Mouse (Mus musculus) liver, adult 2 months (tissue): ENCODE data around the gene Thsd7b. TPM values are rescaled to one million over a fixed set of nuclear protein-coding genes. Genes with fewer than 3 reads are reported as not detected.

Experiments
- DNase-seq: peaks from one replicate; pipeline ENCODE4 v3.0.0-alpha.2; 2011; ENCODE audit warnings: low read depth, low spot score; ENCODE audit errors: extremely low read depth
- H3K27ac ChIP-seq: fragments of 200-500 bp; replicated peaks from 2 replicates; pipeline ENCODE4 v1.5.1; 2012; ENCODE audit warnings: low read depth, mild to moderate bottlenecking, control low read depth, inconsistent platforms, low read length; ENCODE audit not compliant: insufficient read depth
- H3K27me3 ChIP-seq: fragments of 200-500 bp; 2 replicates; pipeline ENCODE4 v1.6.1; 2012; ENCODE audit warnings: mild to moderate bottlenecking, moderate library complexity, low read length, inconsistent platforms; ENCODE audit not compliant: control insufficient read depth, insufficient read depth
- H3K36me3 ChIP-seq: fragments of 200-500 bp; 2 replicates; pipeline ENCODE4 v1.6.1; 2012; ENCODE audit warnings: low read length, inconsistent platforms; ENCODE audit not compliant: control insufficient read depth, insufficient read depth
- H3K4me1 ChIP-seq: fragments of 200-500 bp; 2 replicates; pipeline ENCODE4 v1.6.1; 2011; ENCODE audit warnings: low read length; ENCODE audit not compliant: control insufficient read depth, insufficient read depth
- H3K4me3 ChIP-seq: fragments of 200-500 bp; 2 replicates; pipeline ENCODE4 v1.5.1; 2011; ENCODE audit warnings: low read depth, mild to moderate bottlenecking, control low read depth, low read length, moderate library complexity; ENCODE audit not compliant: insufficient read depth
- H3K79me2 ChIP-seq: fragments of 200-500 bp; 2 replicates; pipeline ENCODE4 v1.6.1; 2012; ENCODE audit warnings: inconsistent platforms, mild to moderate bottlenecking, low read length, moderate library complexity; ENCODE audit not compliant: control insufficient read depth, insufficient read depth
- H3K9ac ChIP-seq: fragments of 200-500 bp; 2 replicates; pipeline ENCODE4 v1.6.1; 2012; ENCODE audit warnings: low read depth, mild to moderate bottlenecking, control low read depth, inconsistent platforms, low read length
- CTCF ChIP-seq: fragments of 200-500 bp; IDR thresholded peaks from 2 replicates; pipeline ENCODE4 v1.5.1; 2011; ENCODE audit warnings: low read depth, low read length, control low read depth
- POLR2A ChIP-seq: fragments of 200-500 bp; IDR thresholded peaks from 2 replicates; pipeline ENCODE4 v1.6.1; 2011; ENCODE audit warnings: low read length, control low read depth; ENCODE audit not compliant: insufficient read depth; ENCODE audit errors: extremely low read depth
- WGBS: fragments of 180-500 bp; shearing (Covaris S2); methylation state at CpG from one replicate; pipeline ENCODE4 v1.1.7; 2018; 5-methylcytosine and 5-hydroxymethylcytosine counted together
- polyA plus RNA-seq: library from polyadenylated mRNA; depleted of rRNA; stranded (reverse); fragments of >200 nt; gene quantifications from 2 replicates; pipeline ENCODE4 v1.2.3, GENCODE M21; 2012
- total RNA-seq: library from RNA; depleted of rRNA; stranded (reverse); fragments of >200 nt; gene quantifications from 2 replicates; pipeline ENCODE4 v1.2.3, GENCODE M21; 2014

Thsd7b gene
- total and polyA plus RNA-seq, 2 experiments: not detected

- TF ChIP-seq POLR2A (no peak), CTCF (no peak)
- 62% methylated on average over 2 of the region's 2 CpGs for WGBS
- H3K9ac ChIP-seq: no peak overlapping the region
Observed at GRCm38 (mm10) chr1:130085910-130086309, 812.8 kb downstream of the Thsd7b start.

DNA sequence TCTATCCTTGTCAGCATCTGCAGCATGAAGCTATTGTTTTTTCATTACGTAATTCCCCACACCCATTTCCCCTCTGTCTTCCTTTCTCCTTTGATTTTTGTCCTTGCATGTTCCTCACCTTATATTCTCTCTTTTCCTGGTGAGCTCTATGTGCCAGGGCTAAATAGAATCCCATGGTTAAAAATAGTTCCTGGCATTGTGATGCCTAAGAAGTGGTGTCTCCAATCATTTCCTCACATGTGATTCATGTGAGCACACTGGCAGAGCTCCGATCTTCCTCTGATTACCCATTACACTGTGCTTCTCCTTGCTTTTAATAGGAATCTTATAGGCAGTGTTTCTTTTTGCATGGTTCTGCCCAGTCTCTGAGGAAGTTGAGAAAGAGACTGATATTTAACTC, 826.1 kb downstream of the Thsd7b start:
- no peak for DNase-seq
- TF ChIP-seq POLR2A (no peak), CTCF (no peak)
- Histone ChIP-seq H3K4me1 (no peaks in the 10 kb centered on the region), H3K27me3 (no peaks in the 10 kb centered on the region), H3K27ac (no peak overlapping the region), H3K79me2 (no peaks in the 10 kb centered on the region), H3K4me3 (no peak overlapping the region), H3K9ac (no peak overlapping the region), H3K36me3 (no peaks in the 10 kb centered on the region)
- 79% methylated on average over 2 of the region's 2 CpGs for WGBS

More at GRCm38 (mm10) chr1:130085910-130086309, 812.8 kb downstream of the Thsd7b start:
- Histone ChIP-seq H3K27ac (no peak overlapping the region), H3K36me3 (no peaks in the 10 kb centered on the region), H3K27me3 (no peaks in the 10 kb centered on the region), H3K4me1 (no peaks in the 10 kb centered on the region), H3K79me2 (no peaks in the 10 kb centered on the region), H3K4me3 (no peak overlapping the region)
- no peak for DNase-seq

GRCm38 (mm10) chr1:130112580-130113314, 839.6 kb downstream of the Thsd7b start:
- H3K36me3 ChIP-seq: no peaks in the 10 kb centered on the region
- no peak overlapping the region for H3K9ac ChIP-seq
- no peaks in the 10 kb centered on the region for H3K79me2 ChIP-seq
- no peak overlapping the region for H3K27ac ChIP-seq
- H3K27me3 ChIP-seq: no peaks in the 10 kb centered on the region
- H3K4me3 ChIP-seq: no peak overlapping the region
- TF ChIP-seq POLR2A (no peak), CTCF (no peak)
- 72% methylated on average over 1 of the region's 1 CpGs for WGBS
- DNase-seq: no peak
- no peaks in the 10 kb centered on the region for H3K4me1 ChIP-seq

GRCm38 (mm10) chr1:130113549-130113948, 840.4 kb downstream of the Thsd7b start:
- Histone ChIP-seq H3K27me3 (no peaks in the 10 kb centered on the region), H3K27ac (no peak overlapping the region), H3K9ac (no peak overlapping the region), H3K4me3 (no peak overlapping the region), H3K79me2 (no peaks in the 10 kb centered on the region), H3K4me1 (no peaks in the 10 kb centered on the region), H3K36me3 (no peaks in the 10 kb centered on the region)
- no peak for DNase-seq
- 96% methylated on average over 2 of the region's 2 CpGs for WGBS
- TF ChIP-seq CTCF: no peak
- TF ChIP-seq POLR2A: no peak

- H3K4me1 ChIP-seq: no peaks in the 10 kb centered on the region
Observed at GRCm38 (mm10) chr1:130130901-130131300, 857.8 kb downstream of the Thsd7b start.

GRCm38 (mm10) chr1:130166187-130166586, 893.1 kb downstream of the Thsd7b start:
- no peaks in the 10 kb centered on the region for H3K79me2 ChIP-seq
- H3K4me3 ChIP-seq: no peak overlapping the region
- H3K9ac ChIP-seq: no peak overlapping the region
- H3K27ac ChIP-seq: no peak overlapping the region
- no peak for TF ChIP-seq POLR2A
- no peak for TF ChIP-seq CTCF
- H3K27me3 ChIP-seq: no peaks in the 10 kb centered on the region
- no peak for DNase-seq
- H3K4me1 ChIP-seq: no peaks in the 10 kb centered on the region
- no peaks in the 10 kb centered on the region for H3K36me3 ChIP-seq

More at GRCm38 (mm10) chr1:130130901-130131300, 857.8 kb downstream of the Thsd7b start:
- TF ChIP-seq POLR2A (no peak), CTCF (no peak)
- Histone ChIP-seq H3K27ac (no peak overlapping the region), H3K9ac (no peak overlapping the region), H3K79me2 (no peaks in the 10 kb centered on the region), H3K36me3 (no peaks in the 10 kb centered on the region), H3K4me3 (no peak overlapping the region), H3K27me3 (no peaks in the 10 kb centered on the region)
- DNase-seq: no peak
- 78% methylated on average over 3 of the region's 3 CpGs for WGBS
